Mouse (Mus musculus) small intestine, adult 2 months (tissue): Measurements from ENCODE around the gene Cdh13. TPM values are rescaled to one million over a fixed set of nuclear protein-coding genes. Genes with fewer than 3 reads are reported as not detected.
"Not testable (repeated sequence)": the region's sequence is repeated elsewhere in the genome, so short reads cannot be mapped to it uniquely, and the experiment has no call there.

Experiments
- H3K27ac ChIP-seq: fragments of 200-500 bp; 2 replicates; pipeline ENCODE4 v1.5.1; 2012; ENCODE audit warnings: low read depth, low read length, control low read depth, inconsistent platforms; ENCODE audit not compliant: insufficient read depth
- H3K27me3 ChIP-seq: fragments of 200-500 bp; 2 replicates; pipeline ENCODE4 v1.6.1; 2012; ENCODE audit warnings: mild to moderate bottlenecking, moderate library complexity, low read length, inconsistent platforms; ENCODE audit not compliant: control insufficient read depth, insufficient read depth
- H3K36me3 ChIP-seq: fragments of 200-500 bp; 2 replicates; pipeline ENCODE4 v1.6.1; 2012; ENCODE audit warnings: mild to moderate bottlenecking, low read length, control low read depth, inconsistent platforms; ENCODE audit not compliant: control insufficient read depth, insufficient read depth
- H3K4me1 ChIP-seq: fragments of 200-500 bp; 2 replicates; pipeline ENCODE4 v1.6.1; 2012; ENCODE audit warnings: low read length, inconsistent platforms, mixed read lengths; ENCODE audit not compliant: control insufficient read depth, insufficient read depth, insufficient read length
- H3K4me3 ChIP-seq: fragments of 200-500 bp; 2 replicates; pipeline ENCODE4 v1.5.1; 2012; ENCODE audit warnings: low read depth, mild to moderate bottlenecking, control low read depth, inconsistent platforms, low read length, moderate library complexity
- CTCF ChIP-seq: fragments of 200-500 bp; IDR thresholded peaks from 2 replicates; pipeline ENCODE4 v1.5.1; 2012; ENCODE audit warnings: low read depth, mild to moderate bottlenecking, control low read depth, inconsistent platforms, low read length, moderate library complexity, mixed read lengths; ENCODE audit not compliant: insufficient replicate concordance, insufficient read length; ENCODE audit errors: extremely low read depth
- POLR2A ChIP-seq: fragments of 200-500 bp; IDR thresholded peaks from 2 replicates; pipeline ENCODE4 v1.6.1; 2012; ENCODE audit warnings: low read depth, mild to moderate bottlenecking, control low read depth, inconsistent platforms, low read length, moderate library complexity
- WGBS: fragments of 180-500 bp; shearing (Covaris S2); methylation state at CpG from one replicate; pipeline ENCODE4 v1.1.7; 2018; 5-methylcytosine and 5-hydroxymethylcytosine counted together
- polyA plus RNA-seq: library from polyadenylated mRNA; depleted of rRNA; stranded (reverse); fragments of >200 nt; gene quantifications from 2 replicates; pipeline ENCODE4 v1.2.3, GENCODE M21; 2012

The Cdh13 gene
- polyA plus RNA-seq, 1 experiment = 4.6 TPM

DNA sequence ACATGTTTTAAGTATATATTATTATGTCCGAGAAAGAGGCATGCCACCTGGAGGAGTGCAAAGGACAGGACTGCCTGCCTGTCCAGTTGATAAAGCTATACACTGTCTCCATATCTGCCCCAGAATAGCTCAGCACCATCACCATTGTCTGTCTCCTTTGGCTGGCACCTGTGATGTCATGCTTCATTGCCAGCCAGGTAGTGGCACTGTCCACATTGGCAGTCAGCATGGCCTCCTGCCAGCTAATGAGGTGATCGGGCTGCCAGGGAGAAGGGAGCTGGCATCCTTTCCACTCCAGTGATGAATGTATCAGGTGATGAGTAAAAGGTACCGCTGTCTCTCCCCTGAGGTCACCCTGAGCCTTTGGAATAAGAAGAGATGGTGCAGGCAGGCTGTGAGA, 465.7 kb downstream of the Cdh13 start:
- no peak for TF ChIP-seq POLR2A
- no peak for TF ChIP-seq CTCF
- H3K36me3 ChIP-seq = no peaks in the 10 kb centered on the region
- no peaks in the 10 kb centered on the region for H3K4me1 ChIP-seq
- H3K4me3 ChIP-seq = no peak overlapping the region
- no peaks in the 10 kb centered on the region for H3K27me3 ChIP-seq
- WGBS = 88% methylated on average over 3 of the region's 3 CpGs
- no peak overlapping the region for H3K27ac ChIP-seq

DNA sequence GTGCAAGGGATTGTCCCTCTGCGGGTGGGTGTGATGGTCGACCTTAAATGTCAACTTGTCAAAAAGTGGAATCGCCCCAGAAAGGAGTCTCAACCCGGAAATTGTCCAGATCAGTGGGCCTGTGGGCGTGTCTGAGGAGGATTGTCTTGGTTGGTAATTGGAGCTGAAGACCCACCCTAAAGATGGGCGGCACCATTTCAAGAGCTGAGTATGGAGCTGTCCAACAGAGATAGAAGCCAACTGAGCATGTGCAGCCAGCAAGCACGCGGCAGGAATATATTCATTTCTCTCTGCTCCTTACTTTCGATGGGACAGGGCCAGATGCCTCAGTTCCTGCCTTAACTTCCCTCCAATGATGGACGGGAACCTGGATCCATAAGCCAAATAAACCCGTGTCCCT, 466.3 kb downstream of the Cdh13 start:
- Histone ChIP-seq H3K4me1 (no peaks in the 10 kb centered on the region), H3K27me3 (no peaks in the 10 kb centered on the region)
- 86% methylated on average over 11 of the region's 11 CpGs for WGBS

DNA sequence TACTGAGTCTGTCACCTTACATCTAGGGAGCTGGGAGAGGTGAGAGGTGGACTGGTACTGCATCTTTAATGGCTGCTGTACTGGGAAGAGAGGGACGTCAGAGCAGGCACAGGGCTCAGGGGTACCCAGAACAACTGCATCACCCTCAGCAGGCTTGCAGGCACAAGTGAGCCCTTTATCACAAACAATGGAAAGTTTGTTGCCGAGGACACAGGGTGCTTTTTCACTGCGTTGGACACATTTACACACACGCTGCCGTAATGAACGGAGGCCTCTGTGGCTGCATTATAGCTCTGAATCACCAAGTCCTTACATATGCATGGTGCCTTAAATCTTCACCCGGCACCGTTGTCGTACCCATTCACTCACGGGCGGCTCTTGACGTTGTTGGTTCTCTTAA, 470.2 kb downstream of the Cdh13 start:
- Histone ChIP-seq H3K4me1 (no peaks in the 10 kb centered on the region), H3K27me3 (no peaks in the 10 kb centered on the region), H3K4me3 (no peak overlapping the region), H3K27ac (no peak overlapping the region), H3K36me3 (no peaks in the 10 kb centered on the region)
- no peak for TF ChIP-seq POLR2A
- no peak for TF ChIP-seq CTCF
- WGBS = 90% methylated on average over 12 of the region's 12 CpGs

More for the DNA sequence above, 466.3 kb downstream of the Cdh13 start:
- H3K36me3 ChIP-seq = no peaks in the 10 kb centered on the region
- H3K27ac ChIP-seq = no peak overlapping the region
- H3K4me3 ChIP-seq = no peak overlapping the region
- TF ChIP-seq POLR2A (no peak), CTCF (no peak)

DNA sequence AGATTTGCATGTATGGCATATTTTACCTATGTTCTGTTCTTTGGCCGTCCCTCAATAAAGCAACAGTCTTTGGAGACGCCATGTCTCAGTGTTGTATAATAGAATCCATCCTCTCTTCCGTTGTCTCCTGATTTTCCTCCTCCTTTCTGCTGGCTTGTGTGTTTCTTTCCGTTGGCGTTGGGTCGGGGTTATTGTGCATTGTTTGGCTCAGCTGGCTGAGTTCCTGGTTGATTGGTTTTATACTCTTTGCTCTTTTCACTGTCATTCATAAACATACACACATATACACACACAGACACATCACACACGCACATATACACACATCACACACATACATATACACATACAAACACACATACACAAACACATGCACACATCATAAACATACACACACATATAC, 470.6 kb downstream of the Cdh13 start:
- no peak overlapping the region for H3K4me3 ChIP-seq
- no peaks in the 10 kb centered on the region for H3K36me3 ChIP-seq
- 82% methylated on average over 7 of the region's 7 CpGs for WGBS
- no peak for TF ChIP-seq CTCF
- no peak for TF ChIP-seq POLR2A
- no peaks in the 10 kb centered on the region for H3K27me3 ChIP-seq
- no peaks in the 10 kb centered on the region for H3K4me1 ChIP-seq
- no peak overlapping the region for H3K27ac ChIP-seq

DNA sequence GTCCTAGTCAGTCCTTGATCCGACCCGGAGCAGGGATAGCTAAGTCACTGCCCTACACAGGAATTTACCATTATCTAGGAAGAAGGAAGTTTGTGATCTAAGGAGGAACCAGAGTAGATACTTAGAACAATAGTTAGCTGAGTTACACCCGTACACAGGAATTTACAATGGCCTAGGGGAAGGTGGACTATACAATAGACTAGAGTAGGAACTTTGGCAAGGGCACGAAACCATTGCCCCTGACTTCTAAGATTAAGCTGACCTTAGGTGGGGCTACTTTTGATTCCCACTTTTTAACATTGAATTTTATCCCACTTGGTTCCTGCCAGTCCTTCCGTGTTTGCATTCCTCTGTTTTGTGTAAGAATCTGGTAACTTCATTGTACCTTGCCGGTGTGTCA, 494.0 kb downstream of the Cdh13 start:
- not testable (repeated sequence) for H3K36me3 ChIP-seq, H3K4me1 ChIP-seq, H3K4me3 ChIP-seq, H3K27me3 ChIP-seq, H3K27ac ChIP-seq
- WGBS = 89% methylated on average over 6 of the region's 6 CpGs

DNA sequence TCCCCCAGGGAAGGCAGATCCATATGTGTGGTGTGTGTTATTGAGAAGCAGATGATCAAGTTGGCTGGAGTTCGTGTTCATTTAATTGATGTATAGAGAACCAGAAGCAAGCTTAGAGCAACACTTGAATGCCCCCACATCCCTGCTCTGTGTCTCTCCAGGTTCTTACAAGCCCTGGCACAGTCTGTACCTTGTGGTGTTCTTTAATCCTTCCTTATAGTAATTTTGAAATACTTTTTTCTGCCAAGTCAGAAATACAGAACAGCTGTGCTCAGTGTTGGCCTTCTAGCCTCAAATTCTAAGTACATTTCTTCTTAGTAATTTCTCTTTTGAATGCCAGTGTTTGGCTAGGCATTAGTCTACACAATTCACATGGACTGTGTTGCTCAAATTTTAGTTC, 494.8 kb downstream of the Cdh13 start:
- no peak overlapping the region for H3K27ac ChIP-seq
- no peaks in the 10 kb centered on the region for H3K4me1 ChIP-seq
- TF ChIP-seq POLR2A (no peak), CTCF (no peak)
- no peaks in the 10 kb centered on the region for H3K27me3 ChIP-seq
- H3K36me3 ChIP-seq = no peaks in the 10 kb centered on the region
- no peak overlapping the region for H3K4me3 ChIP-seq
- WGBS = 75% methylated on average over 1 of the region's 1 CpGs

DNA sequence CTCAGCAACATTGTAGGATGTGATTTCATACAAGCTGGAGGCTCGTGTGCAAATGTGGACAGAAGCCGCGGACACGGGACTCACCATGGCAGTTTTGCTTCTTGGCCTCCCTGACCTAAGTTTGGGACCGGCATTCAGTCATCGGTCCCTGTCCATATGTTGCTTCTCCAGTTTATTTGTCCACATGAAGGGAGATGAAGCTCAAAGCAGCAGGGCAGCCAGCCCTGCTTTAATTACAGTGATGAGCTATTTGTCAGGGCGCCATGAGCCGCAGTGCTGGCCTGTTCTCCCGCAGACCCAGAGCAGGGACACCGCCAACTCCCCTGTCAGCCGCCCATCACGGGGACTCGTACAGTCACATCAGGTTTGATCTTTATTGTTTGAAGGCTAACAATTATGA, 502.1 kb downstream of the Cdh13 start:
- no peak overlapping the region for H3K4me3 ChIP-seq
- H3K27ac ChIP-seq = no peak overlapping the region
- 87% methylated on average over 13 of the region's 13 CpGs for WGBS
- H3K27me3 ChIP-seq = no peaks in the 10 kb centered on the region
- no peaks in the 10 kb centered on the region for H3K4me1 ChIP-seq
- TF ChIP-seq CTCF (no peak), POLR2A (no peak)
- H3K36me3 ChIP-seq = no peaks in the 10 kb centered on the region

DNA sequence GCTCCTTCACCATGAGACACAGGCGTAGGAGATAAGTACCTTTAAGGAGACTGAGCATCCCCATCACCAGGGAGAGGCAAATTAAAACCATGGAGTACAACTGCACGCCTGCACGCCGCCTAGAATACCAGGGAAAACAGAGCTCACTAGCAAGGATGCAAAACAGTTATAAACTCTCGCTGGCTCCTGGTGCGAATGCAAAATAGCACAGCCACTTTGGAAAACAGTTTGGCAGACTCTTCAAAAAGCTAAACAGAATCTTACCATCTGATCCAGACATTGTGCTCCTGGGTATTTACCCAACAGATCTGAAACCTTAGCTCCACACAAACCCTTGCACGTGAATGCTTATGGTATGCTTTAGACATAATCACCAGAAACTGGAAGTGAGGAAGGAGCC, 506.1 kb downstream of the Cdh13 start:
- TF ChIP-seq POLR2A = no peak
- TF ChIP-seq CTCF = no peak
- no peak overlapping the region for H3K27ac ChIP-seq
- no peak overlapping the region for H3K4me3 ChIP-seq
- no peaks in the 10 kb centered on the region for H3K36me3 ChIP-seq
- 89% methylated on average over 7 of the region's 7 CpGs for WGBS
- no peaks in the 10 kb centered on the region for H3K4me1 ChIP-seq
- no peaks in the 10 kb centered on the region for H3K27me3 ChIP-seq
